Mouse (Mus musculus): ENCODE results near the gene Aldh3b1. TPM values are rescaled to one million over a fixed set of nuclear protein-coding genes. Genes with fewer than 3 reads are reported as not detected.

Aldh3b1 gene
- total RNA-seq, 2 experiments from 2014 or later, result 1.8 to 2.0 TPM

GRCm38 (mm10) chr19:3922661-3923371 lies 6.8 kb downstream of the Aldh3b1 start:
- intact Hi-C loops (cut with DNase I), result no loop called here
- no peak for DNase-seq (ENCODE audit: low spot score in 2 of 2)

DNA sequence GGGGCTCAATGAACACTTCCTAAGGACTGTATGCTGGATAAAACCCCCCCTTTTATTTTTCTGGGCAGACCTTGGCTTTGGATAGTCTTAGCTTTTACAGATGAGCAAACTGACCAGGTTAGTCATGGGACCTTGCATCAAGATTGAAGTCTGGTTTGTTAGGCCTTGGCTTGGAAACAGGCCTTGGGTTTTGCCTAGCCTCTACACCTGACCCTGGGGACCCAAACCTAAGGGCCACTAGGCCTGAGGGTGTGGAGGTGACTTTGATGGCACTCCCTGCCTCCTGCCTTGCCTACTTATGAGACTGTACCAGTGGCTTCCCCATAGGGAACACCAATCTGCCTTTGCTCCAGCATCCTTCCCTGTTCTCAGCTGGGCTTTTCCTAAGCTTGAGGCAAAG lies 9.7 kb downstream of the Aldh3b1 start:
- intact Hi-C loops (cut with DNase I), result no loop called here
- no peak for DNase-seq (ENCODE audit: low spot score in 2 of 2)

- DNase-seq (ENCODE audit: low spot score in 2 of 2), result no peak
- intact Hi-C loops (cut with DNase I), result no loop called here
Measured at GRCm38 (mm10) chr19:3916727-3917126, 12.9 kb downstream of the Aldh3b1 start.

- intact Hi-C loops (cut with DNase I), result no loop called here
- no peak for DNase-seq (ENCODE audit: low spot score in 2 of 2)
Measured at GRCm38 (mm10) chr19:3914535-3914934, 15.1 kb downstream of the Aldh3b1 start.

- intact Hi-C loops (cut with DNase I), result no loop called here
- DNase-seq (ENCODE audit: low spot score in 2 of 2), result no peak
Measured at GRCm38 (mm10) chr19:3913692-3914091, 15.9 kb downstream of the Aldh3b1 start.

DNA sequence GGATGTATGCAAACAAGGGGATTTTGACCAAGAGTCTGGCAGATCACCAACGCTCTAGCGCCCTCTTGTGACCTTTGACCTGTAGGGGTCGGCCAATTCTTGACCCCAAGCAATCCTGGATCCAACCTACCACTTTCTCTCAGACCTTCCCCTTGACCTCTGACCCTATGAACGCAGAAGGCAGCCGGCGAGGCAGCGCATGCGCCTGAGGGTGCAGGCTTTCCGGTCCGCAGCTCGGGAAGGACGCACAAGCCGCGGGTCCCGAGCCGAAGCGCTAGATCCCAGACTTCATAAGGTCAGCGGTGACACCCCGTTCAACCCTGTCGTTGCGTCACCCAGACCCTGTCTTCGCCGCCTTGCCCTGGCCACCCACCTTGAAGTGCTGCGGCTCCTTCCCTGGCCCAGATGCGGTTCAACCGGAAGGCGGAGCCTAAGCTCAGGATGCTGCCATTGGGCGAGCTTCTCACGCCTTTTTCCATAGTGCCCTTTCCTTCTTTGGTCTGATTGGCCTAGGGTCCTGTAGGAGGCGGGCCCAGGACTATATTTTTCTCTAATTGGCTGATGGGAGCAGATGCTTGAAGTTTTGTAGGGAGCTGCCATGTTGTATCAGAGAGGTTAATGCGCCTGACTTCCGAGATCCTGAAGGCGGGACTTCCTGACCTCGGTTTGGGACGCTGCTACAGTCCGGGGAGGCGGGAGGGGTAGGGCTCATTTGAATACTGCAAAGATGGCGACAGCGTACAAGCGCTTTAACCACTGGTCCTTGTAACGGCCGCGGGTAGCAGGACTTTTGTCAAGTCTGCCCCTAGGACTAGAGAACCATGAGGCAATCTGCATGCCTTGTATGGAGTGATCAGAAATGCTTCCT lies 17.0 kb downstream of the Aldh3b1 start, which contains the start of gene Ndufs8:
TSS of gene Ndufs8 (minus strand) at position 438 of the 868 bp plus-strand sequence.
- intact Hi-C loops (cut with DNase I), result no loop called here
- peak; percentile 91 to 97 for DNase-seq (ENCODE audit: low spot score in 2 of 2)

GRCm38 (mm10) chr19:3910206-3910605 lies 19.4 kb downstream of the Aldh3b1 start:
- intact Hi-C loops (cut with DNase I), result no loop called here

GRCm38 (mm10) chr19:3907876-3908660 lies 21.5 kb downstream of the Aldh3b1 start:
- intact Hi-C loops (cut with DNase I), result loop anchor here (5.0 kb wide), 1 partner anchor 56 kb away; the partner anchor contains the start of gene Chka
- no peak for DNase-seq (ENCODE audit: low spot score in 2 of 2)

More at GRCm38 (mm10) chr19:3910206-3910605, 19.4 kb downstream of the Aldh3b1 start:
- DNase-seq (ENCODE audit: low spot score in 2 of 2), result no peak

- intact Hi-C loops (cut with DNase I), result loop anchor here (5.0 kb wide), 1 partner anchor 55 kb away; the partner anchor contains the start of gene Chka
- peak in 1 of 2 experiments; percentile 52 for DNase-seq (ENCODE audit: low spot score in 2 of 2)
Measured at GRCm38 (mm10) chr19:3906795-3907786, 22.5 kb downstream of the Aldh3b1 start, which contains the start of gene Tcirg1. TSS of gene Tcirg1 (minus strand) at chr19:3907133.

GRCm38 (mm10) chr19:3906326-3906725 lies 23.3 kb downstream of the Aldh3b1 start:
- intact Hi-C loops (cut with DNase I), result loop anchor here (5.0 kb wide), 1 partner anchor 54 kb away; the partner anchor contains the start of gene Chka
- no peak for DNase-seq (ENCODE audit: low spot score in 2 of 2)

DNA sequence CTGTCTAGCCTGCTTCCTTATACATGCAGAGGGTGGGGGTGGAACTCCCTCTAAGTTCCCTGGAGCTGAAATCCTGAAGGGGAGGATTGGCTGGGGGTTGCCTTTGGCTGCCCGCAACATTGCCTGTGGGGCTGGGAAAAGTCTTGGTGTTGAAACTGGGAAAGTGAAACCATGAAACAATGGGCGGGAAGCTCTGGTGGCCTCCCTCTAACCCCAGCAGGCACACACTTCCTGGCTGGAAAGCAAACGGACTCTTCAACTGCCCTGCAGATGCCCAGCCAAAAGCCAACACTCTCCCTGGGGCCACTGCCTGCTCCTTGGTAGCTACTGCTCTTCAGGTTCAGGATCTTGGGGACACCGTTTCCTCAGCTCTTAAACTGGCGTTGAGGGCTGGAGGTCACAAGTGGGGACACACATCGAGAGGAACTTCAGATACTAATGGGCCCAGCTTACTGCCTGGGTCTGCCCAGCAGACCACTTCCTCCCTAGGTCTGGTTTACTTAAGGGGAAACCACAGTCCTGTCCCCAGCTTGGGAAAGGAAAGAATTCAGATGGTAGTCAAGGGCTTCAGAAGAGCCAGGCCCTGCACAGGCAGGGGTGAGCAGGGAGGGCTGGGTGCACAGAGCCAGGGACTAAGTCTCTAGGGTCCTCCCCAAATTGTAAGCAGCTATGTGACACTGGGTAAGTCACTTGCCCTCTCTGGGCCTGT lies 24.2 kb downstream of the Aldh3b1 start:
- intact Hi-C loops (cut with DNase I), result loop anchor here (5.0 kb wide), 1 partner anchor 53 kb away; the partner anchor contains the start of gene Chka
- DNase-seq (ENCODE audit: low spot score in 2 of 2), result no peak

DNA sequence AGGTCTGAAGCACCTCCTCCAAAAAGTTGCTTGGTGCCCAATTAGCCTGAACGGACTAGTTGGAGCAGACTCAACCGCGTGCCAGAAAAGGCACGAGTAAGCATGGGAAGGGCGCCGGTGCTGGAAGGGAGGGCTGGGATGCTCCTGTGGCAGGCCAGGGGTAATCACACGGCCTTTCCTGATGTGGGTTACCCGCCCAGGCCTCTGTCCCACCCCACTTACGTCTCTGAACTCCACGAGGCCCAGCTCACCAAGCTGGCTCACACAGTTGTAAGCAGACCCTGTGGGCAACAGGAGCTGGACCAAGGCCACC lies 25.3 kb downstream of the Aldh3b1 start:
- no peak for DNase-seq (ENCODE audit: low spot score in 2 of 2)
- intact Hi-C loops (cut with DNase I), result no loop called here

DNA sequence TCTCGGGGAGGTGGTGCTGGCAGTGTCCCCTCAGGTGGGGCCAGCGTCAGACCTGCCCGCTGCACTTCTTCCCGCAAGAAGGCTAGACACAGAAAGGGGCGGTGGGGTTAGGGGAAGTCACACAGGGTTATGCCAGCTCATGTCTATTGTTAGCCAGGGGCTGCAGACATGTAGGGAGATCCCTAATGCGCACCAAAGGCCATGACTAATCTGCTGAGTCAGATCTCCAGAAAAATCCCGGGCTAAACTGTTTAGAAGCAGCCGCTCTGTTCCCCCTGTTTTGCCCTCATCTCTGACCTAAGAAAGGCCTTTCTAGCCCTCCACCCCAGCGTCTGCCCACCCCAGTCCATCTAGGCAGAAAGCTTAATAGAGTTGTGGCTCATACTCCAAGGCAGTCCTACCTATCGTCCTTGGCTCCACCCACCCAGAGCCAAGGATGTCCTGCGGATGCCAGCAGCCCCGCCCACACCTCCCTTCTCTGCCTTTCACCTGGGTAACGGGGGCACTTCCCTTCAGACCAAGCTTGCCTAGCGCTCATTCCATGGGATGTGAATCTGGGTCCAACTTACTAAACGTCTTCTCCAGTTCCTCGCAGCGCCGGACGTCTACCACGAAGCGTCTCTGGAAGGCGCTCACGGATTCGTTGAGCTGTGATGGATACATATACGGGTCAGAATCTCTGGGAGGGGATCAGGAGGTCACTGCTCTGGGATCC lies 25.8 kb downstream of the Aldh3b1 start:
- intact Hi-C loops (cut with DNase I), result no loop called here
- no peak for DNase-seq (ENCODE audit: low spot score in 2 of 2)

DNA sequence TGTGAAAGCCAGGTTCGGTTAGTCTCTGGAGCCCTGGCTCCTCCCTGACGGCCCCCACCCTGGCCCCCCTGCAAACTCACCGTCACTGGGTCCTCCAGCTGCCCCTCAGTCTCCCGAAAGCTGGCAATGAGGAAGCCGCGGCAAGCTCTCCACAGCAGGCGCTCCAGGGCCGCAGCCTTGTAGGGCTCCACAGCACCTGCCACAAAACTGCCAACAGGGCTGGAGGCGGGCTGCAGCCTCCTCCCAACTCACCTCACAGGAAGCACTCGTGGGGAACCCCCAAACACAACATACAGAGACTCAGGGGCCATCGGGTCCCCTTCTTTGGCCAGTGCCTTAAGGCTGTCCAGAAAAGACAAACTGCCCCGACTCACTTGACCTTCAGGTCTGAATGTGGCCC lies 26.6 kb downstream of the Aldh3b1 start:
- DNase-seq (ENCODE audit: low spot score in 2 of 2), result no peak
- intact Hi-C loops (cut with DNase I), result no loop called here

DNA sequence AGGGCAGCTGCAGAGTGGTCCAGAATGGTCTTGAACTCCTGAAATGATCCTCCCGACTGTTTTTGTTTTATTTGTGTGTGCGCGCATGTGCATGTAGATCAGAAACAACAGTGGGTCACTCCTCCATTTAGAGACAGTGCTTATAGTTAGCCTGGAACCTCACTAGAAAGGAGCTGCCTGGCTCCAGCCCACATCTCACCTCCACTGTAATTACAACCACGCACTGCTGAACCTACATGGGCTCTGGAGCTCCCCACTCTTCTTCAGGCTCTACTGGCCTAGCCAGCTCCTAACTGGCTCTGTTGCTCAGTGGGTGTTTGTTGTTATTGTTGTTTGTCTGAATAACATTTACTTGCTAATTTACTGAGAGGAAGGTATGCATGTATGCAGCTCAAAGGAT lies 30.0 kb downstream of the Aldh3b1 start:
- no peak for DNase-seq (ENCODE audit: low spot score in 2 of 2)
- intact Hi-C loops (cut with DNase I), result no loop called here

GRCm38 (mm10) chr19:3898952-3899351 lies 30.7 kb downstream of the Aldh3b1 start:
- DNase-seq (ENCODE audit: low spot score in 2 of 2), result no peak
- intact Hi-C loops (cut with DNase I), result no loop called here

GRCm38 (mm10) chr19:3897557-3897956 lies 32.1 kb downstream of the Aldh3b1 start:
- intact Hi-C loops (cut with DNase I), result no loop called here
- no peak for DNase-seq (ENCODE audit: low spot score in 2 of 2)
